Mouse (Mus musculus) heart, embryonic 15.5 days (tissue): ENCODE results near the gene Mast2. TPM values are rescaled to one million over a fixed set of nuclear protein-coding genes. Genes with fewer than 3 reads are reported as not detected.

Experiments
- ATAC-seq: fragments of 200-750 bp; cut with Nextera tagmentation; replicated peaks from 2 replicates; pipeline ENCODE4 v1.8.0; 2017; ENCODE audit warnings: low read depth, moderate TSS enrichment; ENCODE audit not compliant: insufficient number of reproducible peaks, insufficient read depth, low FRiP score
- H3K27ac ChIP-seq: fragments of 300-500 bp; sonication (generic); 2 replicates; pipeline ENCODE4 v1.5.1; 2015; ENCODE audit warnings: mild to moderate bottlenecking, inconsistent platforms
- H3K27me3 ChIP-seq: fragments of 300-500 bp; sonication (generic); 2 replicates; pipeline ENCODE4 v1.6.1; 2015; ENCODE audit warnings: inconsistent platforms
- H3K36me3 ChIP-seq: fragments of 300-500 bp; sonication (generic); 2 replicates; pipeline ENCODE4 v1.6.1; 2015; ENCODE audit warnings: mild to moderate bottlenecking, inconsistent platforms
- H3K4me1 ChIP-seq: fragments of 300-500 bp; sonication (generic); replicated peaks from 2 replicates; pipeline ENCODE4 v1.6.1; 2015; ENCODE audit warnings: inconsistent platforms
- H3K4me2 ChIP-seq: fragments of 300-500 bp; sonication (generic); 2 replicates; pipeline ENCODE4 v1.6.1; 2015; ENCODE audit warnings: inconsistent platforms, mild to moderate bottlenecking, moderate library complexity
- H3K4me3 ChIP-seq: fragments of 300-500 bp; sonication (generic); 2 replicates; pipeline ENCODE4 v1.5.1; 2015; ENCODE audit warnings: mild to moderate bottlenecking, inconsistent platforms
- H3K9ac ChIP-seq: fragments of 300-500 bp; sonication (generic); 2 replicates; pipeline ENCODE4 v1.6.1; 2015; ENCODE audit warnings: mild to moderate bottlenecking, inconsistent platforms
- H3K9me3 ChIP-seq: fragments of 300-500 bp; sonication (generic); replicated peaks from 2 replicates; pipeline ENCODE4 v1.6.1; 2016; ENCODE audit warnings: inconsistent platforms
- WGBS: fragments of 180-500 bp; shearing (Covaris S2); methylation state at CpG from one replicate; pipeline ENCODE4 v1.1.7; 2015; ENCODE audit warnings: mixed read lengths; 5-methylcytosine and 5-hydroxymethylcytosine counted together
- polyA plus RNA-seq: library from polyadenylated mRNA; unstranded; fragments of >200 nt; fragmentation: Nextera tagmentation; extraction: Ambion mirVana; gene quantifications from 2 replicates; pipeline ENCODE4 v1.2.1, GENCODE M21; 2015

Mast2 gene
- polyA plus RNA-seq, 1 experiment from 2014 or later: 16.8 TPM

DNA sequence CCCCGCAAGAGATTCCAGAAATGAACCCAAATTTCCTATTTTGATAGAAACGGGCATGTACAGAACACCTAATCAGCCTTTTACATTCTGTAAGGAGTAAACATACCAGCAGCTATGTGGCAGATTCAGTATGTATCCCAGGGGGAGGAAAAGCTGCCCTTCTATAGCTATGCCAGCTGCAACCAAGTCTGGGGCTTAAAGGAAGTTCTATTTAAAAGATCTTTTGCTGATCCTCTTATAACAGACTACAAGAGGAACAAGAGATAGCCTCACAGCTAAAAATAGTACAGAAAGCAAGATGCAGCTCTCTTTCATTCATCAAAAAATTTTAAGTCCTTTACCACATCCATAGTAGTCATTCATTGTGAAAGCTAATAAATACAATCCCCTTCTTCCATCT, 57.3 kb downstream of the Mast2 start:
- H3K4me1 ChIP-seq: peaks cover 13% of the 10 kb centered on the region
- H3K27ac ChIP-seq: no peak overlapping the region
- no peak overlapping the region for H3K9ac ChIP-seq
- H3K9me3 ChIP-seq: no peaks in the 10 kb centered on the region
- no peak for ATAC-seq
- H3K4me2 ChIP-seq: no peak overlapping the region
- no peaks in the 10 kb centered on the region for H3K27me3 ChIP-seq
- 74% methylated on average over 2 of the region's 2 CpGs for WGBS
- no peak overlapping the region for H3K4me3 ChIP-seq
- H3K36me3 ChIP-seq: no peaks in the 10 kb centered on the region

GRCm38 (mm10) chr4:116405955-116406351, 58.0 kb downstream of the Mast2 start:
- Histone ChIP-seq H3K9ac (0 out of 2 replicates have a peak overlapping the region, but pooled peaks have one; percentile 25), H3K27ac (peak overlapping the region; percentile 25; the same call in 1 of the 2 replicates), H3K4me1 (peaks cover 13% of the 10 kb centered on the region), H3K4me2 (peak overlapping the region; percentile 46), H3K27me3 (no peaks in the 10 kb centered on the region), H3K36me3 (no peaks in the 10 kb centered on the region), H3K9me3 (no peaks in the 10 kb centered on the region), H3K4me3 (peak overlapping the region; percentile 26)
- no peak for ATAC-seq
- 36% methylated on average over 8 of the region's 8 CpGs for WGBS

GRCm38 (mm10) chr4:116405276-116405954, 58.6 kb downstream of the Mast2 start:
- Histone ChIP-seq H3K9me3 (no peaks in the 10 kb centered on the region), H3K27me3 (no peaks in the 10 kb centered on the region), H3K4me2 (peak overlapping the region; percentile 46), H3K27ac (peak overlapping the region; percentile 25; the same call in 1 of the 2 replicates), H3K36me3 (no peaks in the 10 kb centered on the region), H3K4me1 (peaks cover 13% of the 10 kb centered on the region), H3K9ac (no peak overlapping the region), H3K4me3 (no peak overlapping the region)
- WGBS: 49% methylated on average over 7 of the region's 7 CpGs
- ATAC-seq: no peak

DNA sequence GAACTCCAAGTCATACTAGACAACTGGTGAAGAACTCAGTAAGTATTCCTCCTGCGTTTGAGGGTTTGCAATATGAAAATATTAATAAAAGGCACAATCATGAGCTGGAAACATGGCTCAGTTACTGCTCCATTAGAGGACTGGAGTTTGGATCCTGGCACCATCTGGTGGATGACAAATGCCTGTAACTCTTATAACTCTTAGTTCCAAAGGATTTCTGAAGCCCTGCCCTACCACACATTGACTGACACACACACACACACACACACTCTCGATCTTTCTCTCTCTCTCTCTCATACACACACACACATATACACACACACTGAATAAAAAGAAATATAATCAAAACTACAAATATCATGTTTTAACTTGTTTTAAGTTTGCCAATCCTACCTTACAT, 60.1 kb downstream of the Mast2 start:
- Histone ChIP-seq H3K9ac (no peak overlapping the region), H3K36me3 (no peaks in the 10 kb centered on the region), H3K9me3 (no peaks in the 10 kb centered on the region), H3K27ac (no peak overlapping the region), H3K27me3 (no peaks in the 10 kb centered on the region), H3K4me2 (no peak overlapping the region), H3K4me3 (no peak overlapping the region), H3K4me1 (peaks cover 13% of the 10 kb centered on the region)
- no peak for ATAC-seq
- 71% methylated on average over 2 of the region's 2 CpGs for WGBS

GRCm38 (mm10) chr4:116402708-116403107, 61.3 kb downstream of the Mast2 start:
- WGBS: 77% methylated on average over 1 of the region's 1 CpGs
- Histone ChIP-seq H3K27ac (no peak overlapping the region), H3K9me3 (no peaks in the 10 kb centered on the region), H3K4me1 (peaks cover 13% of the 10 kb centered on the region), H3K4me2 (no peak overlapping the region), H3K27me3 (no peaks in the 10 kb centered on the region), H3K4me3 (no peak overlapping the region), H3K36me3 (no peaks in the 10 kb centered on the region), H3K9ac (no peak overlapping the region)
- no peak for ATAC-seq

- 29% methylated on average over 1 of the region's 1 CpGs for WGBS
- H3K4me1 ChIP-seq: no peaks in the 10 kb centered on the region
- H3K4me2 ChIP-seq: no peak overlapping the region
- H3K27ac ChIP-seq: no peak overlapping the region
- no peaks in the 10 kb centered on the region for H3K9me3 ChIP-seq
- no peak for ATAC-seq
- H3K36me3 ChIP-seq: no peaks in the 10 kb centered on the region
- H3K27me3 ChIP-seq: no peaks in the 10 kb centered on the region
- H3K4me3 ChIP-seq: no peak overlapping the region
- H3K9ac ChIP-seq: no peak overlapping the region
Observed at GRCm38 (mm10) chr4:116398051-116398450, 65.9 kb downstream of the Mast2 start.

DNA sequence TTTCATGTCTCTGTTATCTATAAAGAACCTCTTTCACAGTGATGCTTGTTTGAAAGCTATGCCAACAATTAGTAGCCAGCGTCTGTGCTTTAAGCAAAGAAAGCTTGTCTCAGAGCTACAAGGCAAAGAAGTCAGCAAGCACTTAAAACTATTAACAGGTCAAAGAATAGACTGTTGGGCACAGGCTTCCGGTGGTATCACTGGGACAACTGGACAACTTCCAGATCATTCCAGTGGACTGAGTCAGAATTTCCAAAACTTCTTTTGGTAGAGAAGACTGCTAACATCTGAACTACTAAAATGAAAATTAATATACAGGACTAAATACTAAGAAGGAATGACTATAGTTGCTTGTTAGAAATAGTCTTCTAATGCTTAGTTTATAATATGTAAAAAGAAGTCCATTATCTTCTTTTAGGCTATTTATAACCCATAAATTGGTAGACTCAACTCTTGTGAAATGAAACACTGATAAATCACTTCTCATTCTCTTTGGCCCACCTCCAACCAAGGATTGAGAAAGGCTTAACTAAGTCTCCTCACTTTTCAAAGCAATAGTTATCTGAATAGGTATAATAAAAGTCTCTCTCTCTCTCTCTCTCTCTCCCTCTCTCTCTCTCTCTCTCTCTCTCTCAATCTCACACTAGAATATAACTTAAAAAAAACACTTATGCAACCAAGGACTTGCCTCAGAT, 85.9 kb downstream of the Mast2 start:
- H3K27ac ChIP-seq: peak overlapping the region; percentile 86
- H3K27me3 ChIP-seq: no peaks in the 10 kb centered on the region
- H3K36me3 ChIP-seq: no peaks in the 10 kb centered on the region
- peak overlapping the region; percentile 33; the same call in 1 of the 2 replicates for H3K4me2 ChIP-seq
- H3K4me3 ChIP-seq: no peak overlapping the region
- ATAC-seq: peak; percentile 72; the same call in 1 of the 2 replicates
- H3K9ac ChIP-seq: no peak overlapping the region
- H3K9me3 ChIP-seq: no peaks in the 10 kb centered on the region
- 19% methylated on average over 2 of the region's 2 CpGs for WGBS
- H3K4me1 ChIP-seq: peaks cover 18% of the 10 kb centered on the region

DNA sequence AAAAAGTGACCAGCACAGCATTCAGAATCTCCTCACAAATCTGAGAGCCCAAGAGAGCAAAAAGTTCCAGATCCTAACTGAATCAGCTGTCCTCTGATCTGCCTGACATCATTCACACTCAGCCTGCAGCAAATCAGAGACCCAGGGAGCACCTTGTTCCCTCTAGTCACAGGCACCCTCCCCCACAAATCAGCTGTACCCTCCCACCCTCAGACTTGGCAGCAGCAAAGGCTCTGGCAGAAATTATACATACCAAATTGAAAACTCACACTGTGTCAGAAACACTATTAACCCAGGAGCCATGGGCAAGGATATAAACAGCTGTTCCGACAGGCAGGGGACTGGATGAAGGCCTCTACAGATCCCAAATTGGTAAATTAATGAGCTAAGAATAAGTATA, 92.3 kb downstream of the Mast2 start:
- Histone ChIP-seq H3K4me3 (peak overlapping the region; percentile 30; the same call in 1 of the 2 replicates), H3K27me3 (no peaks in the 10 kb centered on the region), H3K9me3 (no peaks in the 10 kb centered on the region), H3K36me3 (no peaks in the 10 kb centered on the region), H3K4me1 (peaks cover 2% of the 10 kb centered on the region; the same call in 1 of the 2 replicates), H3K9ac (peak overlapping the region; percentile 37; the same call in 1 of the 2 replicates), H3K27ac (peak overlapping the region; percentile 92), H3K4me2 (peak overlapping the region; percentile 49; the same call in 1 of the 2 replicates)
- peak; percentile 87 for ATAC-seq
- WGBS: 31% methylated on average over 1 of the region's 1 CpGs

- Histone ChIP-seq H3K27ac (no peak overlapping the region), H3K4me3 (no peak overlapping the region), H3K9me3 (no peaks in the 10 kb centered on the region), H3K4me2 (no peak overlapping the region), H3K36me3 (no peaks in the 10 kb centered on the region), H3K9ac (no peak overlapping the region), H3K4me1 (no peaks in the 10 kb centered on the region), H3K27me3 (no peaks in the 10 kb centered on the region)
- WGBS: 95% methylated on average over 1 of the region's 1 CpGs
- ATAC-seq: no peak
Observed at GRCm38 (mm10) chr4:116358099-116358498, 105.9 kb downstream of the Mast2 start.

DNA sequence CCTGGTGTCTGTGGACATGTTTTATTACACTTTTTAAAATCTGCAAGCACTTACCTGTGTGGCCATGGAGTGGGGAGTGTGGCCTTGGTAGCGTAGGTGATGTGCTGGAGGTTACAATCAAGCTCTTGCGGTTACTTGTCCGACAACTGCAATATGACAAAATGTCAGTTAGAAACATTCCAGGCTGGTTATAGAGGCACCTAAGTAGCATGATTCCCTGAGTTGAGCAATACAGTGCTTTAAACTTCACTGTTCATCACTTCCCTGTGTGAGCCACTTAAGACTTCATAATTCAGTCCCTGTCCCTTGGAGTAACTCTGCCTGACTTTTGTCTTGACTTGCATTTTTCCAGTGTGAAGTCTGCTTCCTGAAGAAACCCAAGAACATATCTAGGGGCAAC, 111.1 kb downstream of the Mast2 start:
- Histone ChIP-seq H3K9me3 (no peaks in the 10 kb centered on the region), H3K4me3 (no peak overlapping the region), H3K27ac (0 out of 2 replicates have a peak overlapping the region, but pooled peaks have one; percentile 0), H3K4me2 (no peak overlapping the region), H3K27me3 (no peaks in the 10 kb centered on the region), H3K36me3 (no peaks in the 10 kb centered on the region), H3K4me1 (peaks cover 6% of the 10 kb centered on the region), H3K9ac (no peak overlapping the region)
- 88% methylated on average over 3 of the region's 3 CpGs for WGBS
- ATAC-seq: no peak

- no peak overlapping the region for H3K4me2 ChIP-seq
- no peak overlapping the region for H3K4me3 ChIP-seq
- H3K36me3 ChIP-seq: no peaks in the 10 kb centered on the region
- 0 out of 2 replicates have a peak overlapping the region, but pooled peaks have one; percentile 0 for H3K27ac ChIP-seq
- no peaks in the 10 kb centered on the region for H3K9me3 ChIP-seq
- no peaks in the 10 kb centered on the region for H3K27me3 ChIP-seq
- no peak for ATAC-seq
- peaks cover 6% of the 10 kb centered on the region for H3K4me1 ChIP-seq
- H3K9ac ChIP-seq: no peak overlapping the region
- 75% methylated on average over 3 of the region's 3 CpGs for WGBS
Observed at GRCm38 (mm10) chr4:116352496-116352895, 111.5 kb downstream of the Mast2 start.
